Mouse (Mus musculus): Measurements from ENCODE around the gene Gm28047.

GRCm38 (mm10) chr15:102519211-102520141 is 105.4 kb downstream of the Gm28047 start:
- no peak for TF ChIP-seq CTCF (IDR thresholded peaks at IDR 0.05; ENCODE audit: low read depth)
- no peak for TF ChIP-seq EP300 (IDR thresholded peaks at IDR 0.05; ENCODE audit: low read depth)
